Mouse (Mus musculus) heart, postnatal 0 days (tissue): ENCODE data around the gene Slc2a4.

Source experiments
- CTCF ChIP-seq: IDR thresholded peaks from 2 replicates; pipeline ENCODE4 v1.5.1; 2016; ENCODE audit warnings: antibody characterized with exemption, control low read depth, low read depth
- EP300 ChIP-seq: IDR thresholded peaks from 2 replicates; pipeline ENCODE4 v1.6.1; 2016; ENCODE audit warnings: antibody characterized with exemption, low read depth

GRCm38 (mm10) chr11:69965271-69966005, 17.4 kb upstream of the Slc2a4 start:
- no peak for TF ChIP-seq EP300
- TF ChIP-seq CTCF: no peak
